Mouse (Mus musculus) liver, embryonic 11.5 days (tissue): ENCODE data around the gene Klf13. TPM values are rescaled to one million over a fixed set of nuclear protein-coding genes. Genes with fewer than 3 reads are reported as not detected.

Experiments used
- ATAC-seq: fragments of 200-750 bp; cut with Nextera tagmentation; replicated peaks from 2 replicates; pipeline ENCODE4 v1.8.0; 2017; ENCODE audit warnings: moderate number of reproducible peaks, mild to moderate bottlenecking, moderate TSS enrichment, moderate library complexity; ENCODE audit not compliant: low FRiP score
- DNase-seq: peaks from one replicate; pipeline ENCODE4 v3.0.0-alpha.2; 2017; ENCODE audit warnings: low spot score
- H3K27ac ChIP-seq: fragments of 300-500 bp; sonication (generic); 2 replicates; pipeline ENCODE4 v1.5.1; 2014; ENCODE audit warnings: mild to moderate bottlenecking, low read depth, low read length, control low read depth
- H3K27me3 ChIP-seq: fragments of 300-500 bp; sonication (generic); replicated peaks from 2 replicates; pipeline ENCODE4 v1.6.1; 2014; ENCODE audit warnings: low read length, mixed read lengths; ENCODE audit not compliant: control insufficient read depth, insufficient read depth
- H3K36me3 ChIP-seq: fragments of 300-500 bp; sonication (generic); 2 replicates; pipeline ENCODE4 v1.6.1; 2014; ENCODE audit warnings: mild to moderate bottlenecking, low read length, moderate library complexity, mixed read lengths; ENCODE audit not compliant: control insufficient read depth, insufficient read depth
- H3K4me1 ChIP-seq: fragments of 300-500 bp; sonication (generic); replicated peaks from 2 replicates; pipeline ENCODE4 v1.6.1; 2014; ENCODE audit warnings: low read length, mixed read lengths; ENCODE audit not compliant: control insufficient read depth, insufficient read depth
- H3K4me2 ChIP-seq: fragments of 300-500 bp; sonication (generic); 2 replicates; pipeline ENCODE4 v1.6.1; 2014; ENCODE audit warnings: mild to moderate bottlenecking, control low read depth, moderate library complexity
- H3K4me3 ChIP-seq: fragments of 300-500 bp; sonication (generic); 2 replicates; pipeline ENCODE4 v1.5.1; 2014; ENCODE audit warnings: low read depth, low read length, control low read depth
- H3K9ac ChIP-seq: fragments of 300-500 bp; sonication (generic); 2 replicates; pipeline ENCODE4 v1.6.1; 2014; ENCODE audit warnings: low read depth, low read length, control low read depth
- H3K9me3 ChIP-seq: fragments of 300-500 bp; sonication (generic); 2 replicates; pipeline ENCODE4 v1.6.1; 2016; ENCODE audit warnings: low read length, inconsistent platforms, mixed read lengths; ENCODE audit not compliant: control insufficient read depth
- WGBS: fragments of 180-500 bp; shearing (Covaris S2); extraction: QIAGEN DNeasy Blood & Tissue Kit; methylation state at CpG from one replicate; pipeline ENCODE4 v1.1.7; 2014; 5-methylcytosine and 5-hydroxymethylcytosine counted together
- polyA plus RNA-seq: library from polyadenylated mRNA; unstranded; fragments of >200 nt; fragmentation: Nextera tagmentation; extraction: Ambion mirVana; gene quantifications from 2 replicates; pipeline ENCODE4 v1.2.1, GENCODE M21; 2014

The Klf13 gene
- polyA plus RNA-seq, 1 experiment from 2014 or later, result 20.0 TPM

DNA sequence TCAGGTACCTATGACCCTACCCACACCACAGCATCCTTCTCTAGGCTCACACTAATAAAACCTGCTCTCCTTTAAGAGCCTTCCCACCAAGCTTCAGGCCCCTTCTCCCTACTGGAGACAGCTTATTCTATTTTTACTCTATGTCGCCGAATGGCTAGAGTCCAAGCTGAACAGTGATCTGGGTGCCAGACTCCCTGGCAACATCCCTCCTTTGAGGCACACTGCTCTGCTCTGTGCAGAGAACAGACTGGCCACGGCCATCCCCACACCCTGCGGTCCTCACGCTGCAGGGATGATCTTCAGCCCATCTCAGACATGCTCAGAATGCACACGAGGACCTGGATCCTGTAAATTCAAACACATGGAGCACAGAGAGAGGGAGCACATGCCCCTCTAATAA lies 59.1 kb downstream of the Klf13 start:
- Histone ChIP-seq H3K27me3 (no peaks in the 10 kb centered on the region), H3K4me2 (no peak overlapping the region), H3K27ac (no peak overlapping the region), H3K4me3 (no peak overlapping the region), H3K9me3 (no peaks in the 10 kb centered on the region), H3K36me3 (no peaks in the 10 kb centered on the region), H3K4me1 (peaks cover 6% of the 10 kb centered on the region; the same call in 1 of the 2 replicates), H3K9ac (no peak overlapping the region)
- ATAC-seq (no peak), DNase-seq (no peak)
- 78% methylated on average over 6 of the region's 6 CpGs for WGBS

DNA sequence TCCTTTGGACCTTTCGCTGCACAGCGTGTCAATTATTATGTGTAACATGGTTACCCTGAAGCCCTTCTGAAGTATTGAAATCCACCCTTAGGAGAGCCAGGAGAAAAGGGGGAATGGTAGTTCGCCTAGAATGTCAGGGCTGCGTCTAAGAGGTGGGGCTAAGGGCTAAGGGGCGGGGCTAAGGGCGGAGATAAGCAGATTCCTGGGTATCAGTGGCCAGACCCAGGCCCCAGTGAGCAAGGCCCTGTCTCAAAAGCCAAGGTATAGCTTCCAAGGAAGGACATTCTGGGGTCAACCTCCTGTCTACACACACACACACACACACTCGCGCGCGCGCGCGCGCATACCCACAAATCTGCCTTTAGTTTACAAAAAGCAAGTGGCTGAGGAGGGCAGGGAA lies 61.1 kb downstream of the Klf13 start:
- DNase-seq, result no peak
- Histone ChIP-seq H3K27me3 (0 out of 2 replicates have a peak, but pooled peaks cover 5% of the 10 kb centered on the region), H3K4me2 (peak overlapping the region; percentile 35), H3K9me3 (no peaks in the 10 kb centered on the region), H3K27ac (no peak overlapping the region), H3K9ac (no peak overlapping the region), H3K4me1 (peaks cover 6% of the 10 kb centered on the region; the same call in 1 of the 2 replicates), H3K4me3 (no peak overlapping the region), H3K36me3 (no peaks in the 10 kb centered on the region)
- ATAC-seq, result 0 out of 2 replicates have a peak, but pooled peaks have one; percentile 36
- WGBS, result 22% methylated on average over 14 of the region's 14 CpGs

DNA sequence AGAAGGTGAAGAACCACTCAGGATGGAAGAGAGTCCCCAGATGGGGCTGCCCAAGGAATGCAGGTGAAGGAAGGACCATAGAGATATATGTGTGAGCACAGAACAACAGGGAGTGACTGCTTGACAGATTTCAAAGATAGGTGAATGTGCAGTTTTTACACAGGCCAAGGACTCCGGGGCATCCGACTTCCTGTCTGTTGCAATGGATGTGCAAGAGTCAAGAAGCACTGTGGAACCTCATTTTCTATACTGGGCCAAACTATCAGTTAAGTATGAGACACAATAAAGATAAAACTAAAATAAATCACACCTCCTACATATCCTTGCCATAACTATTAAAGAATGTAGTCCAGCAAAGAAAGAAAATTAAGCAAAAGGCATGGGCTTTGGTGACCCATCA lies 62.1 kb downstream of the Klf13 start:
- WGBS, result 58% methylated on average over 2 of the region's 2 CpGs
- DNase-seq (no peak), ATAC-seq (no peak)
- no peaks in the 10 kb centered on the region for H3K9me3 ChIP-seq
- no peak overlapping the region for H3K4me2 ChIP-seq
- no peak overlapping the region for H3K9ac ChIP-seq
- no peak overlapping the region for H3K4me3 ChIP-seq
- no peak overlapping the region for H3K27ac ChIP-seq
- H3K4me1 ChIP-seq, result peaks cover 6% of the 10 kb centered on the region; the same call in 1 of the 2 replicates
- no peaks in the 10 kb centered on the region for H3K36me3 ChIP-seq
- H3K27me3 ChIP-seq, result 0 out of 2 replicates have a peak, but pooled peaks cover 5% of the 10 kb centered on the region

DNA sequence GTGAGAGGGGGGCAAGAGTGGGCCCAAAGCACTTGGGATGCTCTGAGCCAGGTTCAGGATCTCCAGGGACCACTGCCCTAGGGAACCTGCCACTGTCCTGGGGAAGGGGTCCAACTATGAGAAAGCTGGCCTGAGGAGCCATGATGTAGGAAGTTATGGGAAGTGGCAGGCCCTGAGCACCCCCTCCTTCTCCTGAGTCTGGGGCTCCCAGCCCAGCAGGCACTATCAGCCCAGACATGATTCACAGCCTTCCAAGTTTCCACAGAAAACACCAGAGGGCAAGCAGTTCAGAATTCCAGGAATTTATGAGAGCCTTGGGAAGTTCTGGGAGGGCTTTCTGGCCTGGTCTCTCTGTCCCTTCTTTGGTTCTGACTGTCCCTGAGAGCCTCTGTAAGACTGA lies 63.0 kb downstream of the Klf13 start:
- ATAC-seq (no peak; the same call in 1 of the 2 replicates), DNase-seq (no peak)
- Histone ChIP-seq H3K36me3 (no peaks in the 10 kb centered on the region), H3K4me1 (peaks cover 6% of the 10 kb centered on the region; the same call in 1 of the 2 replicates), H3K27me3 (0 out of 2 replicates have a peak, but pooled peaks cover 5% of the 10 kb centered on the region), H3K4me3 (no peak overlapping the region), H3K4me2 (no peak overlapping the region), H3K9ac (no peak overlapping the region), H3K27ac (no peak overlapping the region), H3K9me3 (no peaks in the 10 kb centered on the region)

DNA sequence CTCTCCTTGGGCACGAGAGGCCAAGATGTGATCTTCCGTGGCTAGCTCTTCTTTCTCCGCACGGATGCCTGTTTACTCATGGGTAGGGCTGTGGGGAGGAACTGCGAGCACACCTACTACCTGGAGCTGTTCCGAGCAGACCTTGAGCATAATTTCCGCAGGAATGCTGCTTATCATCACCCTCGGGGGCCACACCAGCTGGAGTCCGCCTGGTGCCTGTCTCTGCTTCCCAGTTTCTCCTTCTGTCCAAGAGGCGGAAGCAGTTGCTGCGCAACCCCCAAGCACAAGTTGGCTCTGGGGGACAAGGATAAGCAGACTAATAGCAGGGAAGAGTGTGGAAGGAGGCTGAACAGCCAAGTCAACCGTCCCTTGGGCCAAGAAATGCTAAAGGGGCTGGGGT lies 64.8 kb downstream of the Klf13 start:
- ATAC-seq (no peak), DNase-seq (no peak)
- Histone ChIP-seq H3K9ac (no peak overlapping the region), H3K36me3 (no peaks in the 10 kb centered on the region), H3K9me3 (no peaks in the 10 kb centered on the region), H3K27me3 (0 out of 2 replicates have a peak, but pooled peaks cover 5% of the 10 kb centered on the region), H3K27ac (no peak overlapping the region), H3K4me2 (no peak overlapping the region), H3K4me3 (no peak overlapping the region), H3K4me1 (peaks cover 6% of the 10 kb centered on the region; the same call in 1 of the 2 replicates)
- 49% methylated on average over 12 of the region's 12 CpGs for WGBS

DNA sequence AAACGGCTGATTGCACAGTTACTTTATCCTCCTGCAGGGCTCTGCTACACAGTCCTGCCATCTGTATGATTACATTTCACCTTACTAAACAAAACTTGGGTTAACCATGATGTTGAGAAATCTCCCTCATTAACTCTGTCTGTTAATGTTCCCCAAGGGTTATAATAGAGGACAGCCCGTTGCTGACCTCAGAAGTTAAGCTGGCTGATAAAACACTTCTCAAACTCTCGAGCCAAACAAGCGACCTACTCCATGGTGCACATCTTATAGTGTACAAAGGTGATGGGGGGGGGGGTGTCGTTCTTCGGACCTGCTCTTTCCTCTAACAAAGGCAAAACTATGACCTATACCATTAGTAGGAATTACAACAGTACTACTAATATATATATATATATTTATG lies 67.0 kb downstream of the Klf13 start:
- Histone ChIP-seq H3K4me1 (no peaks in the 10 kb centered on the region; the same call in 1 of the 2 replicates), H3K4me2 (no peak overlapping the region), H3K27ac (no peak overlapping the region), H3K27me3 (0 out of 2 replicates have a peak, but pooled peaks cover 5% of the 10 kb centered on the region), H3K9ac (no peak overlapping the region), H3K36me3 (no peaks in the 10 kb centered on the region), H3K9me3 (no peaks in the 10 kb centered on the region), H3K4me3 (no peak overlapping the region)
- no peak for ATAC-seq
- 72% methylated on average over 6 of the region's 6 CpGs for WGBS
- DNase-seq, result no peak

DNA sequence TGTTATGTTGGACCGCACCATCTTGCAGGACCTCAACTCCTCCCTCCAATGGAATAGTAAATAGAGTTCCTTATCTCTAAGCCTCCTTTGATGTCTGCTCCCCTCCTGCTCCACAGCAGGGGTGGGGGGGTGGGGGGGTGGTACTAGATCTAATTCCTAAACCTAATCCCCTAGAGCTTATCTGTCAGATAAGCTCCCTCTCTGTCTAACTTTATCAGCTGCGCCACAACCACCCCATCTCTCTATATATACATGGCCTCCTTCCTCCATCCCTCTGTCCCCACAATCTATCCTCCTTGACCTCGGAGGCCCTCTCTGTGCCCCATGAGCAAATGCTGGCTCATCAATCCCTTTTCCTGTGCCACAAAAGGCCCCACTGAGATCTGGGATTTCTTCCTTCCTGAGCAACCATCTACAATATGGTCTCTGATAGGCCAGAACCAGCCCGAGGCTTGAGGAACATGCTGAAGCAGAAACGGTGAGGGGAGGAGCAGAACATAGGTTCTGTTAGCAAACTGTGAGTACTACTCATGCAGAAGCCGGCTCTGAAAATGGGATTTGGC lies 70.3 kb downstream of the Klf13 start:
- DNase-seq (no peak), ATAC-seq (no peak)
- H3K36me3 ChIP-seq, result no peaks in the 10 kb centered on the region
- no peaks in the 10 kb centered on the region for H3K27me3 ChIP-seq
- no peaks in the 10 kb centered on the region; the same call in 1 of the 2 replicates for H3K4me1 ChIP-seq
- no peak overlapping the region for H3K4me3 ChIP-seq
- H3K9ac ChIP-seq, result no peak overlapping the region
- H3K9me3 ChIP-seq, result no peaks in the 10 kb centered on the region
- 24% methylated on average over 6 of the region's 6 CpGs for WGBS
- no peak overlapping the region for H3K27ac ChIP-seq
- no peak overlapping the region for H3K4me2 ChIP-seq

DNA sequence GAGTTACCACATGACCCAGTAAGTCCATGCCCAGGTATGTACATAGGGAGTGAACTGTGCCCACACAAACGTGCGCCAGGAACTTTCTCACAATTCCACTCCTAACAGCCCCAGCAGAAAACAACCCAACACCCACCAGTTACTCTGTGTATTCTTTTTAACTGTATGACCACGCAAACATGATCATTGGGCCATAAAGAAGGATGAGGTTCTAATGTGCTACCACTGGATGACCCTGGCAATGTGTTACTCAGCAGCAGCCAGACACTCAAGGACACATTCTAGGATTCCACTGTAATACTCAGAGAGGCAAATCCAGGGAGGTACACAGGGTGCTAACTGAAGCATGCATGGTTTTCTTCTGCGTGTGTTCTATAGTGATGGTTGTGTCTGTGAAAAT lies 72.8 kb downstream of the Klf13 start:
- Histone ChIP-seq H3K9ac (no peak overlapping the region), H3K27ac (no peak overlapping the region), H3K4me3 (no peak overlapping the region), H3K4me2 (no peak overlapping the region), H3K27me3 (no peaks in the 10 kb centered on the region), H3K9me3 (no peaks in the 10 kb centered on the region), H3K4me1 (no peaks in the 10 kb centered on the region; the same call in 1 of the 2 replicates), H3K36me3 (no peaks in the 10 kb centered on the region)
- ATAC-seq, result no peak
- DNase-seq, result no peak
- WGBS, result 79% methylated on average over 4 of the region's 4 CpGs

DNA sequence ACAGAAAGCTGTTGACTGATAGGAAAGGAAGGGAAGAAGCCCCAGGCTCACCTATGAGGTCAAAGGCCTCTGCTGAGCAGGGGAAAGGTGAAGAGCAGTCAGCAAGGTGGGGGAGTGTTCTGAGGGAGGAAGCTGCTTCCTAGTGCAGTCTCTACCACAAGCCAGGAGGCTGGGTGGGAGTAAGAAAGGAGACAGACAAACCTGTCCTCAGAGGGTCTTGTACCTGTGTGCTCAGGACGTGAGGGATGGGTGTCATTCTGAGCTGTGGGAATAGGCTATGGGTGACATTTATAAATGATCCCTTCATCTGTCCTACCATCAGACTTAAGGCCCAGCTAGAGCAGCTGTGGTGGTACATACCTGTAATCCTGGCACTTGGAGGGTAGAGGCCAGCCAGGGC lies 75.7 kb downstream of the Klf13 start:
- Histone ChIP-seq H3K4me2 (no peak overlapping the region), H3K27me3 (no peaks in the 10 kb centered on the region), H3K9ac (no peak overlapping the region), H3K9me3 (no peaks in the 10 kb centered on the region), H3K36me3 (no peaks in the 10 kb centered on the region), H3K27ac (no peak overlapping the region), H3K4me3 (no peak overlapping the region), H3K4me1 (peaks cover 2% of the 10 kb centered on the region; the same call in 1 of the 2 replicates)
- ATAC-seq (no peak), DNase-seq (no peak)
- WGBS, result 71% methylated on average over 1 of the region's 1 CpGs
